Mouse (Mus musculus) CD8-positive naive resting alpha-beta T cell, adult 2 months (primary cell): ENCODE measurements at regions not wholly inside any gene's neighbourhood (a gene's known extent, or its start where the extent isn't known, plus 50 kb on each side); places are given as distances from the start of the nearest gene placed in this dataset.

Experiments used
- DNase-seq, 2 experiments: peaks; one replicate each; pipeline ENCODE4 v3.0.0; 2022; ENCODE audit warnings: low read depth in 2 of 2, low spot score in 2 of 2

DNA sequence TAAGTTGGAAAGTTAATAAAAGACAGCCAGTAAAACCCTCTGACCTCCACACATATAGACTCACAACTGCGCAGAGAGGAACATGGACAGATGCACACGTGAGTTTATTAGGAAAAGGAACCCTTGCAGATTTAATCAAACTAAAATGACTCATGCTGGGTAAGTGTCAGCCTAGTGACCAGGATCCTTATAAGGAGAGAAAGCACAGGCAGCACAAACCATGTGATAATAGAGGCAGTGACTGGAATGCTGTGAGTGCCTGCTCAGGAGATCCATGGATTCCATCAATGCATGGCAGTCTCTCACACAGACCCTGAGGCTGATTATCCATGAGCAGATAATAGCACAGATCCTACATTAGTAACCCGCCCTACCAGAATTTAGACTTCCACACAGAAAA lies 162.2 kb upstream of the Mbnl1 start:
- no peak for DNase-seq

DNA sequence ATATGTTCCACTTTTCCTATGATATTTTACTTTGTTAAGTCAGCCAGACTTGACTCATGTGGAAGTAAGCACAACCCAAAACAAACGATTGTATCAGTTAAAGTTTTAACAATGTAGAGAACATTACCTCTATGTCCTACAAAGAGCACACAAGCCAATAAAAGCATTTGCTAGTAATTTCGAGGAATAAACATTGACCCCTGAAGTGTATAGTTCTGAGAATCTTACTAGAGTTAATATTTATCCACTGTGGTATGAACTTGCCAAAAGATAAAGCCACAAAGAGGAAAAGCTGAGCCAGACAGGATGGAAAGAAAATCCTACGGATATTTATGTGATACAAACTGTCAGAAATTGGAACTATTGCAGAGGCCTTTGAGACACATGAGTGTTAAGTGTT lies 161.5 kb upstream of the Mbnl1 start:
- DNase-seq = no peak

DNA sequence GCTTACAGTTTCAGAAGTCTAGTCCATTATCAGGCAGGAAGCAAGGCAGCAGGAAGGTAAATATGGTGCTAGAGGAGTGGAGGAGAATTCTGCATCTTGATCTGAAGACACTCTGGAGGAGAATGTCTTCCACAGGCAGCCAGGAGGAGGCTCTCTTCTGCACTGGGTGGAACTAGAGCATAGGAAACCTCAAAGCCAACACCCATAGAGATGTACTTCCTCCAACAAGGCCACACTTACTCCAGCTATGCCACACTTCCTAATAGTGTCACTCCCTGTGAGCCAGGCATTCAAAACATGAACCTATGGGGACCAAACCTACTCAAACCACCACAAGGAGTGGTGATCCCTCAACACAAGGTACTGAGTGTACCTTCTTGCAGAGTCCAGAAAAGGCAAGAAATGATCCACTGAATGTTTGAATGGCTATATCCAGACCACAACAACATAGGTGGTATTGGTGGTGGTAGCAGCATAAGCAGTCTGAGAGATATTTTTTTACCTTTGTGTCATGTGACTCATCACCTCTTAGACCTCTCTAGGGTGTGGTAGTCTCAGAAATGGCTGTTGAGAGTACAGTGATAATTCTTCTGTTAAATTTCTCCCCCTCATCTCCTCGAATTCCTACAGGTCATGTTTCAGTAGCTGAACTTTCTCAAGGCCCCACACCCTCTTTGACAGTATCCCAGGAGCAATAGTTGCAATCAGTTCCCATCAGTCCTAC lies 152.3 kb upstream of the Mbnl1 start:
- DNase-seq = peak; percentile 50 to 61

DNA sequence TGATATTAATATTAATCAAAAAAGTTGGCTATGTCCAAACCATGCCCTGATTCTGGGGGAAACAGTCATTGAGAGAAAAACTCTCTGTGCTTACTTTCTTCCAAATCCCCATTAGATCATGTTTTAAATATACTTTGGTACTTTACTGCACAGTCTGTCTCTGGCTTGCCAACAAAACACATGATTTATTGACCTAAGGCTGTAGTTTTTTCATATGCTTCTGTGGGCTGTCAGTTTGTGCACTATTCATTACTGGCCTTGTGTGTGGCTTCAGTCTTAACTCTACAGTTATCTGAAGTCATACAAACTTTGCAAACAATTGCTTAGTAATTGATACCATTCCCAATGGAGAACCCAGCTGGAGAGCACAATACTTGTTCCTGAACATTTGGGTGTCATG lies 149.1 kb upstream of the Mbnl1 start:
- no peak for DNase-seq

DNA sequence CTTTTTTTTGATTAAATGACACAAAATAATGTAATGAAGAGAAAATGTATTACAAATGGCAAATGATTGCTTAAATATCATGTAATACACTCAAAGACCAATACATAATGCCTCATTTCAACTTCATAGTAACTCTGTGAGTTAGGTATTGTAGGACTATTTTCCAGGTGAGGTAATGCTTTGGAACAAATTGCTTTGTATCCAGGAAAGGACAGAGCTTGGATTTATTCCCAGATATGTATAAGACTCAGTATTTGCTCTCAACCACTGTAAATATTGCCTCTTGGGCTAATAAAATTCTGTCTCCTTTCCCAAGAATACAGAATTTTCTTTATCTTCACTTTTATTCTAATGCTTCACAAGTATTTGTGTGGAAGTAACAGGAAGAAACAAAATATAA lies 148.2 kb upstream of the Mbnl1 start:
- DNase-seq = no peak

DNA sequence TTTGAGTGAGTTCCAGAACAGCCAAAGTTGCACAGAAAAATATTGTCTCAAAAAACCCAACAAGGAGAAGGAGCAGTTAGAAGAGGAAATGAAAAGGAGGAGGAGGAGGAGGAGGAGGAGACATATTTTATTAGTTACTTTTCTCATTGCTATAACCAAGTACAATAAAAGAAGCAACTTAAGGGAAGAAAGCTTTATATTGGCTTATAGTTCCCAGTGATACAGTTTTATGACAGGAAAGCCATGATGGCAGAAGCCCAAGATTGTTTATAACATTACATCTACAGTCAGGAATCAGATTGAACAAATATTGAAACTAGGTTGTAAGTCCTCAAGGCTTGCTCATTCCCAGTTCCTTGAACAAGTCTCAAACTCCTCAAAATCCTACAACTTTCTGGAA lies 147.7 kb upstream of the Mbnl1 start:
- DNase-seq = no peak

DNA sequence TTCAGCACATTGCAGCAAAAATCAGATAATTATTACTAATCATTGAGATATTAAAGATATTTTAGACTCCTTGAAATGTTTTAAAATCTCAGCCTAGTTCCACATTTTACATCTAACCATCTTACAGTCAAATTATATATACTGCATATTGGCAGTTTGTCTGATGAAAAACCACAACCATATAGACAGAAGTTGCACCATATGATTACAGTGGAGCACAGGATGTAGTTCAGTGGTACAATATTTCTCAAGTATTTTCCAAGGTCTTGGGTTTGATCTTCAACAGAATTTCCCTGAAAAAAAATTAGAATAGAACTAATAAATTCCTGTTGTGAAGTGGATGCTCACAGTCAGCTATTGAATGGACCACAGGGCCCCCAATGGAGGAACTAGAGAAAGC lies 140.2 kb upstream of the Mbnl1 start:
- no peak for DNase-seq

DNA sequence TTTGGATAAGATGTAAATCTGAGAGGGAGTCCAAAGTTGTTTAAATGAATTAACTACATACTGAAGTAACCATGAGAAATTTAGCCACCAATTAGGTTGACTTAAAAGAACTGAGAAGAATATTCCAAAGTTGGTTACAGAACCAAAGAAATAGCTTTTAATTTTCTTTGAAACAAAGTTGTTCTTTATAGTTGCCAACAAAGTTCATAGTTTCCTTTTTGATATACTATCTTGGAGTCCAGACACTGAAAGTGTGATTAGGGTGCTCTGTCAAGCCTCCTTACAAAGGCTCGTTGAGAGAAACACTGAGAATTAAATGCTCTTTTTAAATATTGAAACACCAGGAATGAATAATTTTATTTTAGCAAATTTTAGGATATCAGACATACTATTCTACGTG lies 139.0 kb upstream of the Mbnl1 start:
- DNase-seq = no peak

DNA sequence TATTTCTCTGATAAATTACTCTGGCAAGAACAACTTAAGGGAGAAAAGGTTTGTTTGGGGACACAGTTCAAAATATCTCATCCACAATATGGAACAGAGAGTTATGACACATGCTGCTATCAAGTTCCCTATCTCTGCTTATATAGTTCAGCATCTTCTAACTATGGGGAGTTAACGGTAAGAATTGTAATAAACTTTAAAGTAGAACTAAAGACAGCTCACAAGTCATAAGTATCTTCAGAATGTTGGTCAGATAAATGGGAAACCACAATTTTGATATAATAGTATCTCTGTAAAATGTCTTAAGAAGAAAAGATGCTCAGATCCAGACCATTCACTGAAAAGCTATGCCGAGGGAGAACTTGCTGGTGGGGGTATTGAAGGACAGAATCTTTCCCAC lies 138.5 kb upstream of the Mbnl1 start:
- DNase-seq = no peak

DNA sequence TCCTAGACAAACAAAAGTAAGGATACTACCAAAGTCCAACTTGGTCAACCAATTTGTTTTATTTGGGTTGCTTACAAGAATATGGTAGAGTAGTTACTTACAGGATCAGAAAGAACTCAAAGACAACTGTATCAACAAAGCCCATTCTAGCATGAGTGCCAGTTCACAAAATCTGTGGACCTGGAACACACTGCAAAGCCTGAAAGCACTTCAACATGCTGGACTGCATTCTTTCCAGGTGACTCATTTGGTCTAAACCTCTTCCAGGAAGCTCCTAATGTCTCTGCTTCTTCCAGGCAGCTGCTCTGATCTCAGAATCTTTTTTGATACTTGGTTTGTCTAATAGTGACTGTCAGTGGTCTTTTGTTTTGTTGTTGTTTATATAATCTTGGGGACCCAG lies 126.2 kb upstream of the Mbnl1 start:
- DNase-seq = no peak

DNA sequence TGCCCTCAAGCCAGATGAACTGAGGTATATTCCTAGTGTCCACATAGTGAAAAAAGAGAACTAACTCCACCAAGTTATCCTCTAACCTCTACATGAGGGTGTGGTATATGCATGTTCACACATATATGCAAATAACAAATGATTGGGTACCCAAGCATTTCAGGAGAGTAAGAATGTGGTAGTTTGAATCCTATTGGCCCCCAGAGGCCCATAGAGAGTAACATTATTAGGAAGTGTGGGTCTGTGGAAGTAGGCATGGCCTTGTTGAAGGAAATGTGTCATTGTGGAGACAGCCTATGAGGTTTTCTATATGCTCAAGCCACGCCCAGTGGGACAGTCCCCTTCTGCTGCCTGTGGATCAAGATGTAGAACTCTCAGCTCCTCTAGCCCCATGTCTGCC lies 125.6 kb upstream of the Mbnl1 start:
- DNase-seq = no peak

DNA sequence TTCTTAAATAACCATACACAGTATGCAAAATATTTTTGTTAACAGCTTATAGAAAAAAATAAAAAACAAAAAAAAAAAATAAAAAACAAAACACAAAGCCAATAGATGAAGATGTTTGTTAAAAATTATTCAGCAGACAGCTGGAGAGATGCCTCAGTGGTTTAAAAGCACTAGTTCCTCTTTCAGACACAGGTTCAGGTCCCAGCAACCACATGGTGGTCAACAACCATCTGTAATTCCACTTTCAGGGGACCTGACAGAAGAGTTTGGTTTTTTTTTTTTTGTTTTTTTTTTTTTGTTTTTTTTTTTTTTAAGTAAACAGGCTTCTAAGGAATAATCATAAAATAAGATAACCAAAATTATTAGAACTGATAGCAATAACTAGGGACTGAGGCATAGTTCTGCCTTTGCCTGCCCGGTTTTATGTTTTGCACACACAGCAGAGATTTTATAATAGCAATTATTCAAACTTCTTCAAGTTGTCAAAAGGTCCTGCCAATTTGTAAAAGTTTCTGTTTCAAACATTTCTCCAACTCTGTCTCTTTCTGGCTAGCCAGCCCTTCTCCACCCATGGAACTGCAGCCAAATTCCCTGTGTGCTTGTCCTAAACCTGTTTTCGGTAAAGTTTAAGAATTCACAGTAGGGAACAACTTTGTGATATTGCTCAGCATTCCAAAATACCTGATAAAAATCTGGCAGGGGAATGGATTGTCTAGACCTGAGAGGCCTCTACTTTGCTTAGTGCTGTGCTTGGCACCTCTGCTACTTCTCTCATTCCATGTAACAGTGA lies 101.3 kb upstream of the Mbnl1 start:
- DNase-seq = no peak

DNA sequence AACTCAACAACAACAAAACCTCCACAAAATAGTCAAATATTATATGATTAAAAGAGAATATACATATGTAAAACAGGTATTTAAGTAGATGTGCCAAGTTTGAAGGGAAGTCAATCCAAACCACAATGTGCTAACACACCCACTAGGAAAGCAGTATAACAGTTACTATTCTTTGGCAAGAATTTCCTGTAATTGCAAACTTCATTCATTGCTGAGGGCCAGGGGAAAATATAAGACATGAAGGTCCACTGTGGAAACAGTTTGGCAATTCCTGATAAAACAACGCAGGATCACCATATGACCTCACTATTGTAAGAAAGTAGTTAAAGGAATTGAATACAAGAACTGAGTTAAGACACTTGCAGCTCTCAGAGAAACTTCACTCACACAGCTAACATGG lies 99.0 kb upstream of the Mbnl1 start:
- DNase-seq = no peak

DNA sequence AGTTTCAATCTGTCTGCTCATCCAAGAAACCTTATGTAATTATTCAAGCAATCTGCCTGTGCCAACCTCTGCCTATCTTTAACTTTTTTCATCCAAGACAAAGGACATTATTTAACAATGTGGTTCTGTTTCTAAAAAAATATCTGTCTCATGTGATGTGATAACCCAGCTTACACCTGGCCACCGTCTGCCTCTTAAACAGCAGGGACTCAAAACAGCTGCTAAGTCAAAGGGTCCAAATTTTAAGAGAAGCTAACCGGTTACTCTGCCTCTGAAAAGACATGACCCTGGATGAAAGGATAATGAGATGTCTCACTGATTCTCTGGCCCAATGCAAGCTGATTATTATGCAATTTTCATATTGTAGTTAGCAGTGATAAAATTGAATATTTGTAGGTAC lies 84.0 kb upstream of the Mbnl1 start:
- DNase-seq = no peak

DNA sequence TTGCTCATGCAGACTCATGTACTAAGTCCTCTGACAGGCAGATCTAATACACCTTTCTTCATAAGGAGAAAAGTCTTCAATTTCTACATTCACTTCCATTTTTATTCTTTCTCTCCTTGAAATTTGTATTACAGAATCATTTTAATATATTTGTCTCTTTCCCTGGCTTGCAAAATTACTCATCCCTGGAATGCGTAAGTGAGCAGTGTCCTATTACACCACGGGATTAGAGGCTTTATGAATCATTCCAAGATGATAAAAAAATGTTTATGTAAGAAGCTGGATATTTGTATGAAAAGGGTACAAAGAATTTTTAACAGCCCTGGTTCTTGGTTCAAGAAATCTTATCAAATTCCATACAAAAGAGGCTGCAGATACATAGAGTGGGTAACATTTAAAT lies 83.6 kb upstream of the Mbnl1 start:
- no peak for DNase-seq

DNA sequence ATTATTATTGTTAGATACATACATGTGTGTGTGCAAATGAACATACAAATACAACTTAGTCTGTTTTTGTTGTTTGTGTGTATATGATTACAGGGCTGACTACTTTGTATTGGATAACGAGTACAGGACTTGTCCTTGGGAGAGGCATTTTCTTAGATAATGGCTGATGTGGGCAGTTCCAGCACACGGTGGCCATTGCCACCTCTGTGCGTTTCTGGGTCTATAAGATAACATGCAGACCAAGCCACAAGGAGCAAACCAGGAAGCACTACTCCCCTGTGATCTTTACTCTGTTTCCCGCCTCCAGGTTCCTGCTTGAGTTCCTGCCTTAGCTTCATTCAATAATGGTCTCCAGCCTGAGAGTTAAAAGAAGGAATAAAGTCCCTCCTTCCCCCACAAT lies 77.3 kb upstream of the Mbnl1 start:
- DNase-seq = no peak

DNA sequence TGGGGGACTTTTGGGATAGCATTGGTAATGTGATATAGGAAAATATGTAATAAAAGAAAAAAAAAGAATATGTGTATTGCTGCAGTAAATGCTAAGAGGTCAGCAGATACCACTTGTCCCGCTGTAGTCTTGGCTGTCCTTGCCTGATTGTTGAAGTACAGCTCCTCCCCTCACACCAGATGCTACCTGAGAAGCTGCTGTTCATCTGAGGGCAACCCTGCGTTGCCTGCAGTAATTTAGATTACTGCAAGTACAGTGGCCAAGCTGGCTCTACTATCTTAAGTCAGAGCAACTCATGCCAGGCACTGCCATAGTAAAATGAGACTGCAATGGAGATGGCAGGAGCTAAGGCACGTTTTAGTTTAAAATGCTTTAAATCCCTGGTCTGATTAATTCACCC lies 75.7 kb upstream of the Mbnl1 start:
- no peak for DNase-seq

DNA sequence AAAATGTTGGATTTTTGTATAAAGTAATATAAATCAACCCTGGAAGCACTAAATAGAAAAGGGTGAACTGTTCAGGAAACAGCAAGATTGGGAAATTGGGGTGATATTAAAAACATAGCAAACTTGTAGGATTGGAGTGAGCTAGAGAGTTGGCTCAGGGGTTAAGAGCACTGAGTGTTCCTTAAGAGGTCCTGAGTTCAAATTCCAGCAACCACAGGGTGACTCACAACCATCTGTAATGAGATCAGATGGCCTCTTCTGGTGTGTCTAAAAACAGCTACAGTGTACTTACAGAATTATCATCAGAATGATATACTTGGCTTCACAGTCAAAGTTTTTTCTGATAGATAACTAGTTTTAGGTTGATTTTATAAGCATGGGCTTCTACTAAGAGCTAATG lies 73.8 kb upstream of the Mbnl1 start:
- DNase-seq = no peak

DNA sequence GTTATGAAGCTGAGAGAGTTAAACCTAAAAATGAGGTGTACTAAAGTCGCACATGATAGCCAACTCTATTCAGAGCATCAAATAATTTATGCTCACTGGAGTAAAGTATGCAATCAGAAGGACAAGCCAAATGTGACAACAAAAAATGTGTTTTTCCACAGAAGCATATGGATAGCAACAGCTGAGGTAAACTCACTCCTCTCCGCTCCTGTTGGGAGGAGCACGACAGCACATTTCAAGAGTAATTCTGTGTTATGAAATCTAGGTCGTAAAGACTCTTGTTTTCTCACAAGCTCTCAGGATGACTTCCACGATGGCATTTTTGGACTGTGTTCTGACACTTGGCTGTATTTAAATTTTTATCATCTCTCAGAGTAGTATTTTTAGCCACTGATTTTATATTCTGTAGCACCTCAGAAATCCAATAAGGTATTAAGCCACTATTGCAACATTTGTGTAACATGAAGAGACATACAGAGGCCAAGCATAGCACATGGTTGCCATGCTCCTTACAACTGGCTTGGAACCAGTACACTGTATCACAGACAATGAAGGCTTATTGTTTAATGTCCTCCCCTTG lies 70.3 kb upstream of the Mbnl1 start:
- no peak for DNase-seq

DNA sequence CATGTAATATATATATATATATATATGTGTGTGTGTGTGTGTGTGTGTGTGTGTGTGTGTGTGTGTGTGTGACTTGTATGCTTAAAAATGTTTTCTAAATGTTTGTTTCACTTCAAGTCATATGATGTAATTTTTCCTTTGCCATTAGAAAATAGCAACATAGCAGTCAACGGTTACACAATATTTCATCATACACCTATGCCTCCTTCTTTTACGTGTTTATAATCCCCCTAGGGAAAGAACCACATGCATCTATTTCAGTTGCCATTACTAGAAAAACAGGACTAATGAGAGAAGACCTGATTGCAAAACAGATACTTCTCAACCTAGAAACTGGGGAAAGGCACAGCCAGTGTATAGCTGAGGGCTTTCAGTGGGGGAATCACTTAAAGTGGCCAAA lies 65.2 kb upstream of the Mbnl1 start:
- DNase-seq = no peak

DNA sequence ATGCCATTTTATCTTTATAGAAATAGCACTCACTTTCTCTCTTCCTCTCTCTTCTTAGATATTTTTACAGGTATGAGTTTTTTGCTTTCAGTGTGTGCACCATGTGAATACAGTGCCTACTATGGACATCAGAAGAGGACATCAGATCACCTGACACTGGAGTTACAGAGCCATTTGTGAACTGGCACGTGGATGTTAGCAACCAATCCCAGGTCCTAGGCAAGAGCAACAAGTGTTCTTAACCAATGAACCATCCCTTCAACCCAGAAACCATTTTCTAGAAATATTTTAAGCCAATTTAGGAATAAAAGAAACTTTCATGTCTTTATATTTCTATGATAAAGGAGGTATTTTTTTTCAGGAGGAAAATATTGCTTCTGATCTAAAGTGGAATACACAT lies 64.7 kb upstream of the Mbnl1 start:
- DNase-seq = no peak

DNA sequence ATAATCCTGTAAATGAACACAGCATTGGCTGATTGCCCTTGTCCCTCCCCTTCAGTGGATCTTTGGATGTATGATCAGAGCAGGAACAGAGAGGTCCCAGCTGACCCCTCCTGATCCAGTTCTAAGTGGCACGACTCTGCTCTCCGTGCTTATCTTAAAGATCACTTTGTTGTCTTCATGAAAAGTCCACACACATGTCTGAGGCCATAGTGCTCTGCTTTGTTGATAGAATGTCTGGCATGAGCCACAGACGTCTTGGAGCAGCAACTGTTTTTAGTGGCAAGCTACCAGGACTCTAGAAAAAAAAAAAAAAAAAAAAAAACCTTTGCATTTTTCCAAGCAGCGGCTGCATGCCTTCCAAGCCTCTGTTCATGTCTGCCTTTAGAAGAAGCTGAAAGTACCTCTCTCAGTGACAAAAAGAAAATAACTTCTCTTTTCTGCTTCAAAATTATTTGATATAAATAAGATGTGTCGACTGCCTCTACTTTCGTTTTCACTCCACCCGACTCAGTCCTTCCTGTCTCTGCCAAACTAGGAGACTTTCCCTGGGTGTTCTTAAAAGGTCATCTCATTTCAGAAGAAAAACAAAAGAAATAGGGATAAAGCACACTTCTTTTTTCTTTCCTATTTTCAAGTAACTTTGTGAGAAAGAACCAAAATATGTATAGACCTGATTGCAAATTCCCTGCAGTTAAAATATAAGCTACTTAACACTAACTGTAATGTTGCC lies 63.9 kb upstream of the Mbnl1 start:
- peak in 1 of 2 experiments; percentile 42 for DNase-seq
